Mouse (Mus musculus): ENCODE data around the gene Slc30a2.

Gene Slc30a2

GRCm38 (mm10) chr4:134401856-134402570 lies 59.0 kb downstream of the Slc30a2 start:
- peak; percentile 15 to 31 for DNase-seq

- DNase-seq: no peak
Observed at GRCm38 (mm10) chr4:134402571-134403262, 59.7 kb downstream of the Slc30a2 start.

GRCm38 (mm10) chr4:134403721-134404120 lies 60.7 kb downstream of the Slc30a2 start:
- no peak for DNase-seq

Measured in thymus, postnatal 36 days (tissue).